Mouse (Mus musculus) urinary bladder, adult 2 months (tissue): ENCODE results near the gene Atg2b. TPM values are rescaled to one million over a fixed set of nuclear protein-coding genes. Genes with fewer than 3 reads are reported as not detected.

Experiments
- DNase-seq: peaks from one replicate; pipeline ENCODE4 v3.0.0; 2022; ENCODE audit warnings: low spot score
- polyA plus RNA-seq: library from polyadenylated mRNA; depleted of rRNA; stranded (reverse); fragments of >200 nt; gene quantifications from 2 replicates; pipeline ENCODE4 v1.2.3, GENCODE M21; 2012

The Atg2b gene
- polyA plus RNA-seq, 1 experiment, result 24.5 TPM

DNA sequence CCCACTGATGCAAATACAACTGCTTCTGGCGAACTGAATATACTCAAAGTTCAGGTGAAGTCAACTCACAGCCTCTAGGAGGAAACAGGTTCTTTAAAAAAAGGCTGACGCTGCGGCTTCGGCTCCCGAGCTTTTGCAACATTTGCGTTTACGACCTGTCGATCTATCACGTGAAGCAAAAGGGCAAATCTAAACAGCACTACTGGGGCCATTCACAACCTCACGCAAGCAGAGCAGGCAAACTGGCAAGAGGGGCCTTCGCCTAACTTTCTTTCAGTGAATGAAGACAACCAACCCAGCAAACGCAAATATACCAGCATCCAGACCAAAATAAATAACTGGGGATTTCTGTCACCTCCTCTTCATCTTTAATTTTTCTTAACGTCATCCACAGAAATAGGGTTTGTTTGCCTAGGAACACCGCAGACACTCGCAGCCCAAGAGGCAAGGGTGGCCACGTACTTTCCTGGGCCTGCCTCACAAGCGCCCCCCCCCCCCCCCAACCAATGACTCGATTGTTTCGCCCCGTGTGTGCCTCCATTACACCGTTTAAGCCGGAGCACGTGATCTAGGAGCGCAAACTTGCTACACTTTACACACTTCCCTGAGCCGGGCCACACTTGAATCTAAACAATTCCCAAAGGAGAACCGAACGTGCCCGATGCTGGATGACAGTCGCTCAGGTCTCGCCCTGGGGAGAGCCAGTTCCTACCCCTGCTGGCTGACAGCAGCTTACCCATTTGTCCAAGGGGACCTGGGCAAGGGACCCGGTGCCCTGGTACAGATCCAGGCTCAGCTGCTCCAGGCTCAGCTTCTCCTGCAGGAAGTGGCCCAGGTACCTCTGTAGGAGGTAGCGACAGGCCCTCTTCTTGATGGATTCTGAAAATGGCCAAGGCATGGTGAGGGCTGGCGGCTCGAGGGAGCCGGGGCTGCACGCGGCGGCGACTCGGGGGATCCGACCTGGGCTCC, 794 bp downstream of the Atg2b start, which contains the start of gene Gskip:
Gskip (plus strand) TSS at position 897 of the 969 bp plus-strand sequence.
- DNase-seq, result no peak

DNA sequence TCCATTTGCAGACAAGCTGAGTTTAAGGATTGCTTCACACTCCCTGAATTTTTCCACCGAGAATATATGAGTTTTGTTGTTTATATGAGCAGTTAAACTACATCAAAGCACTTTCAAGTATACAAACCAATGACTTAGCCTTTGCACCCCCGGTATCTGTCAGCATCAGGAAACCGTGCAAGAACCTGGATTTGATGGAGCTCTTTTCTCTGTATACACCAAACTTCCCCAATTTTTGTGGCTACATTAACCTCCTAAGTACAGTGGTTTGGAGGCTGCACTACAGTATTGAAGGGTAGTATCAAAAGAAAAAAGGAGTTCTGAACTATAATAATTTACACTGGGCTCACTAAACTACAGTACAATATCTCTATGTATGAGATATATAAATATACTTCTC, 6.2 kb downstream of the Atg2b start:
- no peak for DNase-seq

DNA sequence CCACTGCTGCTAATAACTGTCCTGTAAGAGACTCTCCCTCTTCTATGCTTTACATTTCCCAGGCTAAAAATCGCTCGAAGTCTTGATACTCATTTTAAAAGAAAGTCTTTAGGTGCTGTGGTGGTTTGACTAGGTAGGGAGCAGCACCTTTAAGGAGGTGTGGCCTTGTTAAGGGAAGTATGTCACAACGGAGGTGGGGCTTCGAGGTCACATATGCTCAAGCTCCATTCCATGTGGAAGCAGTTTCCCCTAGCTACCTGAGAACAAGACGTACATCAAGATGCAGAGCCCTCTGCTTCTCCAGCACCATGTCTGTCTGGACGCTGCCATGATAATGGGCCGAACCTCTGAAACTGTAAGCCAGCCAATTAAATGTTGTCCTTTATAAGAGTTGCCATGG, 6.8 kb downstream of the Atg2b start:
- DNase-seq, result no peak

DNA sequence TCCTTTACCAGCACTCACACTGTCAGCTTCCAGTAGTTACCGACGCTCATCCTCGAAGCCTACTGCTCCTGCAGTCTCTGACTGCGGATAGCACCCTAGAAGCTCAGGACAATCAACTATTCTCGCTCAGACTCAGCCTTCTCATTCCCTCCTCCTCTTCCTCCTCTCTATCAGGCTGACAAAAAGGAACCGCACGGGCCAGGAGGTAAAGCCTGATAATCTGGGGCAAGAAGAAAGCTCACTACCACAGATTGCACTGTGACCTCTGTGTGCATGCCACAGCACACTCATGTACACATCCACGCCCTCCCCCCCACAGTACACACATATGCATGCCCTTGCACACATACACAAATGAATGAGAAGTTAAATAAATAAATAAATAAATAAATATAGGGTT, 8.7 kb downstream of the Atg2b start:
- no peak for DNase-seq

DNA sequence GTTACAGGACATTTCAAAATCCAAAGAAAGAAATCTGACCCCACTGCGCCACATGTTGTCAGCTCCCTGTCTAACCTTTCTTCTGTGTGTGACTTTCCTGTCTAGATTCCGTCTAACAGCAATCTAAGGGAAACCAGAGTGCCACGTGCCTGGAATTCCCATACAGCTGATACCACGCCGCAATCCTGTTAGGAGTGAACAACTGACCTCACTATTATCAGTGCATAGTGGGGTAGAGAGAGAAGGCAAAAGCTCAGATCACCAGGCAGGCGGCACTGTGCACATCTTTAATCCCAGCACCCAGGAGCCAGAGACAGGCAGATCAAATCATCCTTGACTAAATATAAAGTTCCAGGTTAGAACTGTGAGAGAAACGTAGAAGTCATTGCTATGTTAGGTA, 29.2 kb downstream of the Atg2b start:
- no peak for DNase-seq

DNA sequence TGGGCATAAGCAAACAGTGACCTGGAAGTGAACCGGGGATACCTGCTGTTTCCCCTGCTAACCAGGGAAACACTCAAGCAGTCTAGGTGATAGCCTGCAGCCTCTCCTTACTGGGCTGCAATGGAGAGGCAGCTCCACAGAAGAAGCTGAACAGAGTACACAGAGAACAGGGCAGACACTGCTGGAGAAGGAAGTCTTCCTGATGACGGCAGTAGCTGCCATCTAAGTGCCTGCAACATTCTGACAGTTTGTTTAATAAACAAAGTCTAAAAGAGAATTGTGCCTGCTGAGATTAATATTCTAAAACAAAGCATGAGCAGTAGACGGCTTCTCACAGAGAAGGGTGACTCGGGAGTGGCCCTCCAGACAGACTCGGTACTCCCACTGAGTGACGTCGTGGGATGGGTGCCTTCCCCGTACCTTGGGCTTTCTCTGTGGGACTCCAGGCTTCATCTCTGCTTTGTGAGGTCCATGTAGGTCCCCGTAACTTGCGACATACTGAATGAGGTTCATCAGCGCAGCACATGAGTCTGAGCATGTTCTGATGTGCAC, 42.2 kb downstream of the Atg2b start:
- no peak for DNase-seq

DNA sequence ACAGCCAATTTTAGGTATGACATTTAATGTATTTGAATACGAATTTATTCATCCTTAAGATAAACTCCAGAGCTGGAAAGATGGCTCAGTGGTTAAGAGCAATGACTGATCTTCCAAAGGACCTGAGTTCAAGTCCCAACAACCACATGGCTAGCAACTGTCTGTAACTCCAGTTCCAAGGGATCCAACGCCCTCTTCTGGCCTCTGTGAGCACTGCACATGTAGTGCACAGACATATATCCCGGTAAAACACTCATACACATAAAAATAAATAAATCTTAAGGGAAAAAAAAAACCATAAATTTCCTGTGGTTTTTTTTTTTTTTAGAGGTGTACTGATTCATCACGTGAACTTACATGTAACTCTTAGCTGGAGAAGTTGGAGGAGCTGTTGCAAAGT, 47.5 kb downstream of the Atg2b start:
- no peak for DNase-seq

DNA sequence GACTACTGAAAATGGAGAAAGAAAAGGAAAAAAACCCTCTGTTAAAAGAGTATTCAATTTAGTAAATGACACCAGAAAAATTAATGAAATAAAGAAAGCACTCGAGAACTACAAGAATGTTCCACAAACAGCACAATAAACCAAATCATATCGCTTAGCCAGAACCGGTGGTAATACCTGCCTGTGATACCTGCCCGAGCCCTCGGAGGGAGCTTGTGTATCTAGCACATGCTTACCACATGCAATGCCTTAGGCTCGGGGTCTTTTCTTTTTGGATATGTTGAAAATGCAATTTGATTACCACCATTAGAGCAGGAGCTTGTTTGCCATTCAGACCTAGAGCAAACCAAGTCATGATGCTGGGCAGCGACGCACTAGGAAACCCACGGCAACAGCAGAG, 48.5 kb downstream of the Atg2b start:
- DNase-seq, result no peak

DNA sequence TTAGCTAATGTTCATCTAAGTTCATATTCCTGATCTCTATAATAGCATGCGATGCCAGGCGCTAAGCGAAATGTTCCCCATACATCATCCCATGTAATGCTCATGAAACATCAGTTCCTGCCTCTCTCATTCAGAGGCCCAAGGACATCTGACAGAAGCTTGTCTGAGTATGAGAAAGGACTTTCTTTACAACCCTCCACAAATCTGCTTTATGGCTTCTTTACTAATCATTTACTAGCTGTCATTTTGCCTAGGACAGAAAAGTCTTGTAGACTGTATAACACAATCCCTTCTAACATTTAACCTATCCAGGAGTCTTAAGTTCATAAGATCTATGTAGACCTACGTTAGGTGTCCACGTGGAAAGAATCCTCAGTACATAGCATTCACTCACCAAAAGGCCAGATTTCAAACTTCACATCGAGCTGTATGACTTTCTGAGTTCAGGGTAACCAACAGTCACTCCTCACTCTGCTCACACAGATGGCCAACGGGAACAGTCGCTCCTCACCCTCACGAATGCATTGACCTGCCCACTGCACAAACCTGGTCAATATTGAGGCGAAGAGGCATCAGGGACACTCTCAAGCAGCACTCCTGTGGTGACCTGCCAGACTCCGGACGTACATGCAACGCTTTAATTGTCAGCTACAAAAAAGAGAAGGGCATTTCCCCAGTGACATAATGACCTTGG, 50.5 kb downstream of the Atg2b start:
- DNase-seq, result no peak

DNA sequence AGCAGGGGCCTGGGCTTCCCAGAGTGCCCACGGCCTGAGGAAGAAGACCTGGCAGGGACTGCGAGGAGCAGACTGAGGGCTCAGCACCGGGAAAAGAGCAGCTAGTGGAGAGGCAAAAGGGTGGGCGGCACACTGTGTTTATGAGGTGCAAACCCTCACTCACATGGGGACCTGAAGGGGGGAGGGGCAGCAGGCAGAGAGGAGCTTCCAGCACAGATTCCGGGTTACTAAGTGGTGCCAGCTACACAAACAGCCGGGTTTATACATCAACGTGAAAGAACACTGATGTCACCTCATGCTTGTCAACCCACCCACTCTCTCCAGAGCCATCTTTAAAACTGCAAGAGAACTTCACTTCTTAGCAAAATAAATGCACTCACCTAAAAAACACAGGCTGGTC, 59.2 kb downstream of the Atg2b start:
- DNase-seq, result no peak

DNA sequence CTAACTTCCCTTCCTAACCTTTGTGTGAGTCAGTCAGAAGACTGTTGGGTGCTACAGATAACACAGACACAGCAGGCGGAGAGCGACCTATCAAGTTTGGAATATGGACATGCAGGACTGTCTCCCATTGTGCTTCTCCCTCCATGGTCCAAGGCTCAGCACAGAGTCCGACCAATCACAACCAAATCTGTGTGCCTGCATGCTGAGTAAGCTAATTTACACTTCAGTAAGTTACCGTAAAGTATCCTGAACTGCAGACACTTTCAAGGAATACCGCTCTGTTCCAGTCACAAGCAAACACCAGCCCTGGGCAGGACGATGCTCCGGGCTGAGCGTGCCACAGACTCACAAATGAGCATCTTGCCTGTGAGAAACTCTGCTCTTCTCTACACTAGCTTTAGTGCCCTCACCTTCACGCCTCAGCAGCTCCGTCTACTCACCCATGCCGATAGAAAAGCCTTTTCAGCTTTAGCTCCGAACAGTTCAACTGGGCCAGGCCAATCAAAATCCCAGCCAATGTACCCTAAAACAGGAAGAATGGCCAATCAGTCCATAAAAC, 62.0 kb downstream of the Atg2b start:
- DNase-seq, result no peak

DNA sequence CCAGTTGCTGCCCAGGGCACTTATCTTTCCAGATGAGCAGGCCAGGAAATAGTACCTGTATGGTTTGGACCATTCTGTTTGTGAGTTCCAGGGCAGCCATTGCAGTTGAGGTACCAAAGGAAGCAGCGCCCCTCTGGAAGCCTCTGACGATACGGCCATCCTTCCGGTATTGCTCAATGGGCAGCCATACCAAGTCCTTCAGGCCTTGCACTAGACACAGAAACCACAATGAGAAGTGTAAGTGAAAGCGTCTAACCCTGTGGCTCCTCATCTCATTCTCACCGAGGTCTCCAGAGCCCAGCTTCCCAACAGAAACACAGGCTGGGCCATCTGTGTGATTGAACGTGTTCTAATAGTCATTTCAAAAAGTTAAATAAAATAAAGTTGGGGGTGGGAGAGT, 63.0 kb downstream of the Atg2b start:
- no peak for DNase-seq

DNA sequence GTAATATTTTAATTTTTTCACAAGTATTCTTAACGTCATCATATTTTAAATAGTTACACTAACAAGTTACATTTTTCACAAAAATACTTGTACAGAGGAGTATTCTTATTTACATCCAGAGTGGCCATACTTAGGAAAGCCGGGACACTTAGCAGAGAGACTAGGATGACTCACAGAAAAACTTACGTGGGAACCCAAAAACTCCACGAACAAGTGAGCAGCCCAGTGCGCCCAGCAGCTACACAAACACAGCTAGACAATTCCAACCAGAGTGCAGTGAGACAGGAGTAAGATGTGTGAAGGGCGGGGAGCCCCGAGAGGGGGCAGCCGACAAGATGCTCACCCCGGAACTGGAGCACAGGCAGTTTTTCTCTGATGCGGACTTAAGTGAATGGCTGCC, 71.5 kb downstream of the Atg2b start:
- DNase-seq, result no peak

DNA sequence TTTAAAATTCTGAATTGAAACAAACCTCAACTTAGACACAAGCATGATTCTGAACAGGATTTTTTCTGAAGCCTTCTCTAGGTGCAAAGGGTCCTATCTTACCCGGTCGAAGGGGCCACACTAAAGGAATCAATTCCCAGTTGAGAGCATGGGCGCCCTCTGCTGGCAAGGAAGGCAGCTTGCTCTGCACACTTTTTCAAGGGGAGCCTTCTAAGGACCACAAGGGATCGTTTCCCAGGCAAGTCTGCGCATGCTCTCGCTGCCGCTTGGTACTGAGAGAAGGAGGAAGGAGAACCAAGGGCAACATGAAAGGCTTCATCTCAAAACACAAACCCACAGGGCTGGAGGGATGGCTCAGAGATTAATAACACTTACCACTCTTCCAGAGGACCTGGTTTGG, 73.3 kb downstream of the Atg2b start:
- no peak for DNase-seq

DNA sequence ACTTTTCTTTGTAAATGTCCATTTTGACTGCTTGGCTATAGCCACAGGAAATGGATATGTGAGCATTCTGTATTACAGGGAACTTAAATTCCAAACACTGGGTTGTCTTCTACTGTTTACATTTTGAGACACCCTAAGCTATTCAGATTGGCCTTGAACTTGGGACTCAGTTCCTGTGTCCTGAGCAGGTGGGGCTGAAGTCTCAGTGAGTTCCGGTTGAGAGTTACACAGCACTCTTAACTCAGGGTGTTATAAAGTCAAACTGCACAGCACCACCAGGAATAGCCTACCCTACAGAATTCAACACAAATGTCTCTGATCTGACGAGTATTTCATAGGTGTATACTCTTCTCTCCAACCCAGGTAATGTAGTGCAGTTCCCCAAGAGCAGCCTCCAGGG, 74.0 kb downstream of the Atg2b start:
- no peak for DNase-seq

DNA sequence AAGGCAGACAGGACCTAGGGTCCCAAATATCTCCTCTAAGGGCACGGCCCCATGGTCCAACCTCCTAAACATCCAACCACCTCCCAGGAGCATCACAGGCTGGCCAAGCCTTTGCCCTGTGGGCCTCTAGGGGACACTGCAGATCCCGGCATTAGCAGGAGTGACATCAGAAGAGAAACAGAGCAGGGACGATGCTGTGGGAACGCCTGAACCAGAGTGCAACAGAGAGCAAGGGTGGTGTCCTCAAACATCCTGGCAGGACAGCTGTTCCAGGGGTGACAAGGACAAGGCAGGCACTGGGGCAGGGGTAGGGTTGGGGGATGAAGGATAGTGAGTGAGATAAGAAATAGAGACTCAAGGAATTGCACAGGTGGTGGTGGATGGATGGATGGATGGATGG, 78.1 kb downstream of the Atg2b start:
- no peak for DNase-seq

DNA sequence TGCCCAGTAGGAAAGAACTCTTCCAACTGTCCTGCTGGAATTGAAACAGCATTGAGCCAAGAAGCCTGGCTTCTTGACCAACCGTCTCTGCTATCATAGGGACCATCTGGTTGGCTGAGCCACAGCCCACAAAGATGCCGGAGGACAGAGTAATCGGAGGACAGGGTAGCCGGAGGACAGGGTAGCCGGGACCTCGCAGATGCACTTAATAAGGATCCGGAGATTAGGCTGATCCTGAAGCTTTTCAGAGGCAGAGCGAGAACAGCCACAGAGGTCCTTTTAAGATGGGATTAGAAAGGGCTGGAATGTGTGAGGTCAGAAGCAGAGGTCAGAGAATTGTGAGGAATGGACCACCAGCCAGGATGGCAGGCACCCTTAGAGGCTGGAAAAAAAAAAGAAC, 79.8 kb downstream of the Atg2b start:
- DNase-seq, result no peak

DNA sequence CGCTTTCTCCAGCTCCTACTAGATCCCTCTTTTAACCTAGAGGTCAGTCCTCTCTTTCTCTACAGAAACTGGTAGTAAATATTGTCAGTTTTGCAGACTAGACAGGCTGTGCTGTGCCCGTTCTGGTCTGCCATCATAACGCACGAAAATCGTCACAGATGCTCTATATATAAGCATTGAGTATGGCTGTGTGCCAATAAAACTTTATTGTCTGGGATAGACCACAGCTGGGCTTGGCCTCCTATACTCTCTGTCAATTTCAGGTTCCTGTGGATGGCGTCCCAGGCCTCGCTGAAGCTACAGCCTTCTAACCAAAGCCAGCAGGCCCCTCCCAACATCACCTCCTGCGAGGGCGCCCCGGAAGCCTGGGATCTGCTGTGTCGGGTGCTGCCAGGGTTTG, 81.1 kb downstream of the Atg2b start:
- no peak for DNase-seq

DNA sequence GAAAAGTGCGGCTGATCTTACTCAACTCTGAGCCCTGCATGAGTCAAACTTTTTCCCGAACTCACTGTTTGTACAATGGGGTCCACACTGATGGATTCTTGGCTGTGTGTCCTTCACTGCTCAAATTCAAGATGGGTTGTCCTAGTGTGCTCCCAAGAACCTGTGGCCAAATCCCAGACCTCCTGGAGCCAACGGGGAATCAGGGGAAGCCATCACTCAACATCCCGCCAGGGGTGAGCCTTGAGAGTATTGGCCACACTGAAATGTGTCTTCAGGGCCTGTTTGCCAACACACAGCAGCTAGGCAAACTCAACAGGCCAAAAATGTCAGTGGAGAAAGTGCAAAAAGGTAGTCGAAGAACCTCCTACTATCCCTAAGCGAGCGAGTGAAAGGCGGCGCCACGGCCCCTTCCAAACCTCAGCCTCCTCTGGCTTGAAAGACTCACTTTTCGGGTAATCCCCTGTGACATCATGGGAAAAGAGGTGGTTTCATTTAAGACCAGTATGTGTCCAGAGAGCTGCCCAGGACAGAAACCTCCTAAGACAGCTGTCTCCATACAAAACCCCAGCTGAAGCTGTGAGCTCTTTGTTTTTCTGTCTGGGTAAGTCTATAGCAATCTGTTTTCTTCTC, 82.3 kb downstream of the Atg2b start, which contains the start of gene Bdkrb1:
Bdkrb1 (plus strand) TSS at position 505 of the 630 bp plus-strand sequence.
- DNase-seq, result no peak

DNA sequence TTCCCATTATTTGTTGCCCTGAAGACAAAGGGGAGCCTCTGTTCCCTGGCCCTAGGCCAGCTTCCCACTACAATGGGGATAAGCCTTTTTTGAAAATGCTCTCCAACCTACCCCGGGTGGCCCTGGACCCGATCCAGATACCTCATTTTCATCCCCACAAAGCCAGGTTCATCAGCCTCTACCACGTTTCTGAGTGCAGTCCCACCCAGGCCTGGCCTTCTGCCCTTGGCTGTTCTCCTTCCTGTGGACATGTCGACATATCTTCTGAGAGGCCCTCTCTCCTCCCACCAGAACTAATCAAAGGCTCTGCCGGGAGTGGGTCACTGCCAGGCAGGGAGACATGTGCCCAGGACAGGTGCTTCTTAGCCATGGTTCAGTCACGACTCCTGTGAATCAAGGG, 83.4 kb downstream of the Atg2b start:
- no peak for DNase-seq

DNA sequence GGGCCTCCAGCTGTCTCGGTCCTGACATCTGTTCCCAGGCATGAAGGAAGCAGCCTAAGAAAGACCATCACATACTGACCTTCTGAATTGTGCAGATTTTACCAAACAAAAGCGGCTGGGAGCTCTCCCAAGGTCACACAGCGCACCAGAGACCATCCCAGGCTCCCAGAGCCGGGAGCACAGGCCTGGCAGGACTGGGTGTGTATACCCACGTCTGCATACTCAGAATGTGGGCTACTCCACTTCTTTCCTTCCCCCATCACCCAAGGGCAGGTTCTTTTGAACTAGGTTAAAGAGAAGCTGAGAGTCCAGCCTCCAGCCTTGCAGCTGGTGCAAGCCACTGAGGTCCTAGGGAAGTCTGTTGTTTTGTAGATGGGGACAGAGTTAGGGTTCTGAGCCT, 85.9 kb downstream of the Atg2b start:
- no peak for DNase-seq

DNA sequence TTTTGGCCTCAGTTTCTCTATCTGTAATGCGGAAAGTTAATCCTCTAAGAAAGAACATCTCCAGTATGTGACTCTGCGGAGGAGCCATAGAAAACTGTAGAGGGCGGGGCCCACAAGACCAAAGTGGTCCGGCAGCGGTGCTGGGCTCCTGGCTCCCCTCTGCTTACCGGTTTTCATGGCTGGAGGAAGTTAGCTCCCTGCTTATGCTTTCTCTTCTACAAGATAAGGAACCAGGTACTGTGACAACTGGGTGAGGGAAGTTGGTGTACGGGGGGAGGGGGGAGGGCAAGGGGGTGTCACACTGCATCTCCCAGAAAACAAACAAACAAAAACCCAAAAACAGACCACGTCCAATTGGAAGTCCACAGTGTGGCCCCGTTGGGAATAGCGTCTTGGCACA, 86.5 kb downstream of the Atg2b start:
- no peak for DNase-seq
